Mouse (Mus musculus) MEL (cell line): ENCODE measurements around the gene Pbxip1. TPM values are rescaled to one million over a fixed set of nuclear protein-coding genes. Genes with fewer than 3 reads are reported as not detected.

Source experiments
- DNase-seq: peaks from one replicate; pipeline ENCODE4 v3.0.0; 2011; ENCODE audit warnings: low read depth, low spot score
- H3K27ac ChIP-seq: 2 replicates; pipeline ENCODE4 v1.5.1; 2012; ENCODE audit warnings: low read depth, mild to moderate bottlenecking, control low read depth, low read length, moderate library complexity; ENCODE audit not compliant: control insufficient read depth
- H3K27me3 ChIP-seq, 2 experiments: fragments of 150-350 bp in 1 of 2; sonication (generic) in 1 of 2; 2 replicates each; pipeline ENCODE4 v1.6.1; 2012; ENCODE audit warnings: low read length in 2 of 2, mild to moderate bottlenecking in 2 of 2, improper control_type of control experiment in 1 of 2, moderate library complexity in 1 of 2; ENCODE audit not compliant: insufficient read depth in 2 of 2, control insufficient read depth in 1 of 2
- H3K36me3 ChIP-seq, 2 experiments: 2 replicates each; pipeline ENCODE4 v1.6.1; 2012 to 2014; ENCODE audit warnings: low read length in 2 of 2, improper control_type of control experiment in 1 of 2, inconsistent platforms in 1 of 2, mild to moderate bottlenecking in 1 of 2; ENCODE audit not compliant: insufficient read depth in 2 of 2, control insufficient read depth in 1 of 2
- H3K4me1 ChIP-seq, 2 experiments: fragments of 150-350 bp in 1 of 2; sonication (generic) in 1 of 2; 2 replicates each; pipeline ENCODE4 v1.6.1; 2012; ENCODE audit warnings: low read length in 2 of 2, improper control_type of control experiment in 1 of 2, mild to moderate bottlenecking in 1 of 2; ENCODE audit not compliant: insufficient read depth in 2 of 2, control insufficient read depth in 1 of 2
- H3K4me3 ChIP-seq, 2 experiments: fragments of 150-350 bp in 1 of 2; sonication (generic) in 1 of 2; 2 replicates each; pipeline ENCODE4 v1.5.1; 2012; ENCODE audit warnings: low read depth in 2 of 2, low read length in 2 of 2, mild to moderate bottlenecking in 2 of 2, moderate library complexity in 2 of 2, control low read depth in 1 of 2, improper control_type of control experiment in 1 of 2; ENCODE audit not compliant: control insufficient read depth in 1 of 2, insufficient read depth in 1 of 2
- H3K79me2 ChIP-seq: 2 replicates; pipeline ENCODE4 v1.6.1; 2012; ENCODE audit warnings: mild to moderate bottlenecking, low read length, moderate library complexity; ENCODE audit not compliant: control insufficient read depth, poor library complexity, insufficient read depth
- H3K9ac ChIP-seq: 2 replicates; pipeline ENCODE4 v1.6.1; 2012; ENCODE audit warnings: low read depth, mild to moderate bottlenecking, control low read depth, low read length, moderate library complexity; ENCODE audit not compliant: control insufficient read depth, poor library complexity, severe bottlenecking
- H3K9me3 ChIP-seq: fragments of 150-350 bp; sonication (generic); replicated peaks from 2 replicates; pipeline ENCODE4 v1.6.1; 2012; ENCODE audit warnings: mild to moderate bottlenecking, low read length, improper control_type of control experiment, moderate library complexity; ENCODE audit not compliant: insufficient read depth
- CHD1 ChIP-seq: IDR thresholded peaks from 2 replicates; pipeline ENCODE4 v1.6.1; 2012; ENCODE audit warnings: low read depth, mild to moderate bottlenecking, inconsistent platforms, low read length, improper control_type of control experiment
- CHD2 ChIP-seq: IDR thresholded peaks from 2 replicates; pipeline ENCODE4 v1.6.1; 2011; ENCODE audit warnings: low read length, improper control_type of control experiment
- CTCF ChIP-seq, 3 experiments: IDR thresholded peaks in 2 of 3; conservative IDR thresholded peaks in 1 of 3; 2 replicates each; pipeline ENCODE4 v1.5.1; 2011 to 2012; ENCODE audit warnings: low read length in 3 of 3, low read depth in 2 of 3, mild to moderate bottlenecking in 2 of 3, improper control_type of control experiment in 1 of 3, inconsistent platforms in 1 of 3, mixed read lengths in 1 of 3, moderate library complexity in 1 of 3; ENCODE audit not compliant: control insufficient read depth in 1 of 3, insufficient read depth in 1 of 3, poor library complexity in 1 of 3, severe bottlenecking in 1 of 3
- E2F4 ChIP-seq: IDR thresholded peaks from 2 replicates; pipeline ENCODE4 v1.6.1; 2011; ENCODE audit warnings: low read depth, low read length, improper control_type of control experiment, borderline replicate concordance
- ELF1 ChIP-seq: IDR thresholded peaks from 2 replicates; pipeline ENCODE4 v1.6.1; 2014; ENCODE audit warnings: low read depth, mild to moderate bottlenecking, inconsistent platforms, low read length, improper control_type of control experiment, moderate library complexity
- EP300 ChIP-seq, 2 experiments: IDR thresholded peaks; 2 replicates each; pipeline ENCODE4 v1.6.1; 2011; ENCODE audit warnings: improper control_type of control experiment in 2 of 2, low read length in 2 of 2, low read depth in 1 of 2, mild to moderate bottlenecking in 1 of 2
- ETS1 ChIP-seq: IDR thresholded peaks from 2 replicates; pipeline ENCODE4 v1.6.1; 2012; ENCODE audit warnings: low read depth, mild to moderate bottlenecking, inconsistent platforms, low read length, improper control_type of control experiment, moderate library complexity
- GABPA ChIP-seq: IDR thresholded peaks from 2 replicates; pipeline ENCODE4 v1.6.1; 2012; ENCODE audit warnings: low read depth, mild to moderate bottlenecking, inconsistent platforms, low read length, improper control_type of control experiment, moderate library complexity
- GATA1 ChIP-seq: IDR thresholded peaks from 2 replicates; pipeline ENCODE4 v1.6.1; 2011; ENCODE audit warnings: low read depth, low read length, improper control_type of control experiment
- HCFC1 ChIP-seq: IDR thresholded peaks from 2 replicates; pipeline ENCODE4 v1.6.1; 2012; ENCODE audit warnings: low read depth, mild to moderate bottlenecking, inconsistent platforms, low read length, improper control_type of control experiment, moderate library complexity
- KAT2A ChIP-seq: conservative IDR thresholded peaks from 2 replicates; pipeline ENCODE4 v1.6.1; 2012; ENCODE audit warnings: low read depth, low read length, improper control_type of control experiment, inconsistent platforms
- MAZ ChIP-seq: IDR thresholded peaks from 2 replicates; pipeline ENCODE4 v1.6.1; 2012; ENCODE audit warnings: low read depth, mild to moderate bottlenecking, inconsistent platforms, low read length, improper control_type of control experiment
- MEF2A ChIP-seq: IDR thresholded peaks from 2 replicates; pipeline ENCODE4 v1.6.1; 2014; ENCODE audit warnings: low read depth, mild to moderate bottlenecking, inconsistent platforms, low read length, improper control_type of control experiment; ENCODE audit not compliant: poor library complexity, insufficient replicate concordance, severe bottlenecking; ENCODE audit errors: extremely low read depth
- MXI1 ChIP-seq: IDR thresholded peaks from 2 replicates; pipeline ENCODE4 v1.6.1; 2011; ENCODE audit warnings: mild to moderate bottlenecking, low read depth, low read length, improper control_type of control experiment
- MYB ChIP-seq: IDR thresholded peaks from 2 replicates; pipeline ENCODE4 v1.6.1; 2011; ENCODE audit warnings: mild to moderate bottlenecking, low read depth, low read length, improper control_type of control experiment
- MYC ChIP-seq: IDR thresholded peaks from 2 replicates; pipeline ENCODE4 v1.6.1; 2011; ENCODE audit warnings: low read depth, mild to moderate bottlenecking, low read length, improper control_type of control experiment, moderate library complexity
- NELFE ChIP-seq: IDR thresholded peaks from 2 replicates; pipeline ENCODE4 v1.6.1; 2011; ENCODE audit warnings: low read depth, low read length, improper control_type of control experiment
- NRF1 ChIP-seq: IDR thresholded peaks from 2 replicates; pipeline ENCODE4 v1.6.1; 2014; ENCODE audit warnings: low read depth, mild to moderate bottlenecking, inconsistent platforms, low read length, improper control_type of control experiment, moderate library complexity; ENCODE audit not compliant: poor library complexity, insufficient read depth, severe bottlenecking
- POLR2A ChIP-seq, 2 experiments: IDR thresholded peaks; 2 replicates each; pipeline ENCODE4 v1.6.1; 2011 to 2012; ENCODE audit warnings: low read length in 2 of 2, mild to moderate bottlenecking in 2 of 2, control low read depth in 1 of 2, improper control_type of control experiment in 1 of 2, low read depth in 1 of 2, moderate library complexity in 1 of 2; ENCODE audit not compliant: control insufficient read depth in 1 of 2, insufficient read depth in 1 of 2, poor library complexity in 1 of 2
- POLR2AphosphoS2 ChIP-seq: IDR thresholded peaks from 2 replicates; pipeline ENCODE4 v1.6.1; 2011; ENCODE audit warnings: low read length, improper control_type of control experiment
- RAD21 ChIP-seq: IDR thresholded peaks from 2 replicates; pipeline ENCODE4 v1.6.1; 2011; ENCODE audit warnings: mild to moderate bottlenecking, low read depth, low read length, improper control_type of control experiment
- TCF12 ChIP-seq: IDR thresholded peaks from 2 replicates; pipeline ENCODE4 v1.6.1; 2014; ENCODE audit warnings: low read depth, mild to moderate bottlenecking, inconsistent platforms, low read length, improper control_type of control experiment, moderate library complexity
- USF1 ChIP-seq: IDR thresholded peaks from 2 replicates; pipeline ENCODE4 v1.6.1; 2014; ENCODE audit warnings: low read depth, mild to moderate bottlenecking, inconsistent platforms, low read length, improper control_type of control experiment, moderate library complexity
- USF2 ChIP-seq, 2 experiments: IDR thresholded peaks; 2 replicates each; pipeline ENCODE4 v1.6.1; 2011 to 2012; ENCODE audit warnings: improper control_type of control experiment in 2 of 2, low read length in 2 of 2, borderline replicate concordance in 1 of 2, inconsistent platforms in 1 of 2, low read depth in 1 of 2, mild to moderate bottlenecking in 1 of 2; ENCODE audit not compliant: insufficient read depth in 1 of 2
- ZKSCAN1 ChIP-seq: IDR thresholded peaks from 2 replicates; pipeline ENCODE4 v1.6.1; 2012; ENCODE audit warnings: low read depth, mild to moderate bottlenecking, inconsistent platforms, low read length, improper control_type of control experiment, moderate library complexity
- ZNF384 ChIP-seq: IDR thresholded peaks from 2 replicates; pipeline ENCODE4 v1.6.1; 2012; ENCODE audit warnings: low read depth, mild to moderate bottlenecking, inconsistent platforms, low read length, improper control_type of control experiment
- polyA plus RNA-seq, 2 experiments: library from polyadenylated mRNA; stranded (reverse) in 1 of 2; unstranded in 1 of 2; fragments of >175 nt in 1 of 2; fragments of >200 nt in 1 of 2; gene quantifications; 2 replicates each; pipeline versions ENCODE4 v1.2.1 to v1.2.4; 2012; ENCODE audit warnings: low replicate concordance in 2 of 2, low read depth in 1 of 2; ENCODE audit not compliant: insufficient read length in 2 of 2, insufficient read depth in 1 of 2, missing spikeins in 1 of 2
- total RNA-seq: library from RNA; depleted of rRNA; stranded (reverse); fragments of 300-350 nt; gene quantifications from 2 replicates; pipeline ENCODE4 v1.2.3, GENCODE M21; 2012

Pbxip1 gene
- total and polyA plus RNA-seq, 3 experiments = 4.8 to 10.7 TPM; not detected in 1

DNA sequence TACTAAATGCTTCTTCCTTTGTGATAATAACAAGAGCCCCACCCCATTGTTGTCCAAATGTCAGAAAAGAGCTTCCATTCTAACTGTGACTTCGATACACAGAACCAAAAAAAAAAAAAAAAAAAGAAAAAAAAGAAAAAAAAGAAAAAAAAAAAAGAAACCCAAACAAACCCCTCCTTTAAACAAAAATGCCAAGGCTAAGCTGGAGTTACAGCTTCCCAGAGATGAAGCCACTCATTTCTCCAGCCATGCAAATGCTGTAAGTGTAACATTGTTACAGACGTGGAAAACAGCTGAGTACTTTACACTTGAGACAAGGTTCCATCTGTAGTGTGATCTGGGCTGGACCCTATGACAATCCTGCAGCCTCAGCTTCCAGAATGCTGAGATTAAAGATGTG lies 19.4 kb upstream of the Pbxip1 start (continued):
- TF ChIP-seq POLR2A (IDR thresholded peaks at IDR 0.05; ENCODE audit: control insufficient read depth in 1 of 2, insufficient read depth in 1 of 2, low read depth in 1 of 2, low read length in 2 of 2, poor library complexity in 1 of 2) = no peak

DNA sequence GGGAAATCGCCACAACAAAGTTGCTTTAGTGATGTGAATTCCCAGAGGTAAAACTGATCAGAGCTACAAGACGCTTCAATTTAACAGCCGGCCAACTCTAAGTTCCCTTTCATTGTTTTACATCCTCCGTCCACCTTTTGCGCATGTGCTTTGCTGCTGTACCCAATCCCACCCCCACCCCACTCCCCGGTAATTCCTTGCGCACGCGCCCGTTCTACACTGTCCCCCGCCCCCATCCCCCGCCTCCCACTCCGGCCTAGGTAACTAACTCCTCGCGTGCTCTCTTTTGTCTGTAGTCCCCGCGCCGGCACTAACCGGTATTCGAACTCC lies 18.7 kb upstream of the Pbxip1 start:
- peak; percentile 96 for DNase-seq
- Histone ChIP-seq H3K9ac (peak overlapping the region; percentile 81), H3K4me3 (peak overlapping the region; percentile 75 to 92), H3K9me3 (no peaks in the 10 kb centered on the region), H3K27ac (peak overlapping the region; percentile 87), H3K27me3 (no peaks in the 10 kb centered on the region), H3K36me3 (peaks cover 7 to 40% of the 10 kb centered on the region in 2 experiments), H3K4me1 (peaks cover 18 to 38% of the 10 kb centered on the region in 2 experiments), H3K79me2 (peaks cover 48% of the 10 kb centered on the region)
- no peak for TF ChIP-seq ZNF384
- TF ChIP-seq ELF1 = no peak
- TF ChIP-seq NRF1 = peak; percentile 85
- peak in 1 of 2 experiments; percentile 78; a peak in 2 of 4 replicates for TF ChIP-seq POLR2A (IDR thresholded peaks at IDR 0.05; ENCODE audit: control insufficient read depth in 1 of 2, insufficient read depth in 1 of 2, low read depth in 1 of 2, low read length in 2 of 2, poor library complexity in 1 of 2)
- TF ChIP-seq ZKSCAN1 = no peak
- TF ChIP-seq TCF12 = no peak
- TF ChIP-seq MXI1 = no peak
- TF ChIP-seq CHD1 = no peak
- TF ChIP-seq GABPA = no peak
- TF ChIP-seq EP300 (IDR thresholded peaks at IDR 0.05; ENCODE audit: low read depth in 1 of 2, low read length in 2 of 2) = no peak

DNA sequence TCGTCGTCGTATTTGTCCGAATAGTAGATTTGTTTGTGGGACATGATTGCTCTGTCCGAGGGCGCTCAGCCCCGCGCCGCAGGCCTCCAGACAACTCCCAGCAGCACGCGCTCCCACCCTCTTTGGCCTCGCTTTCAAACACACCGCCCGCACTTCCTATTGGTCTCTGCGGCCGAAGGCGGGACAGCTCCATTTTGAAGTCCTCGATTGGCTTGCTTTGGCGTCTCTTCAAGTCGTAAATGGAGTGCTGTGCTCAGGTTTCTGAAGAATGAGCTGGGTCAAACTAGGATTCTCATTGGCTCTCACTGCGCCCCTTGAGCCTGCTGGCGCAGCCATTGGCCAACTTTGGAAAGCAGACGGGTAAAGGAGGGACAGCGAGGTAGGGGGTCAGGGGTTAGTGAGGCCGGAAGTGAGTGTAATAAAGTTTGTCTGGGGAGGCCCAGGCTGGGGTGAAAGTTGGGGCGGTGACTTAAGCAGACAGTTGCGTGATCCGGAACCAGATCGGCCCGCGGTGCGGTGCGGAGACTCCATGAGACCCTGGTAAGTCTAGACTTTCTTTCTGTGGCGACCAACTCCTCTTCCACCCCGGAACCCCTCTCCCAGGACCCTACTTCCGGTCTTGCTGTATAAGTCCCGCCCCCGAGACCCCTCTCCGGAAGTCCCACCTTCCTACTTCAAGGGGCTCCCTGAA lies 18.2 kb upstream of the Pbxip1 start, which contains the start of the genes Cks1b and Shc1:
Gene Cks1b, minus strand, starts transcription at position 214 of the 691 bp plus-strand sequence.
Gene Shc1, plus strand, starts transcription at position 274 of the 691 bp plus-strand sequence.
- peak within 1 kb of the TSS; percentile 75 to 92 for H3K4me3 ChIP-seq
- H3K9me3 ChIP-seq = no peaks in the 10 kb centered on the region
- H3K27me3 ChIP-seq = no peaks in the 10 kb centered on the region
- H3K27ac ChIP-seq = peak within 1 kb of the TSS; percentile 87
- peak; percentile 100 for DNase-seq
- H3K4me1 ChIP-seq = peaks cover 19 to 41% of the 10 kb centered on the region in 2 experiments
- H3K79me2 ChIP-seq = peaks cover 48% of the 10 kb centered on the region
- peaks cover 7 to 41% of the 10 kb centered on the region in 2 experiments for H3K36me3 ChIP-seq
- H3K9ac ChIP-seq = peak within 1 kb of the TSS; percentile 81
- peak; percentile 90 for TF ChIP-seq MAZ
- peak; percentile 74 for TF ChIP-seq KAT2A
- TF ChIP-seq E2F4 = peak; percentile 81
- peak; percentile 51; the same call in 1 of the 2 replicates for TF ChIP-seq TCF12
- TF ChIP-seq HCFC1 = peak; percentile 84
- TF ChIP-seq ETS1 = peak; percentile 26
- peak; percentile 92 for TF ChIP-seq NELFE
- peak; percentile 97 for TF ChIP-seq POLR2AphosphoS2
- TF ChIP-seq MXI1 = peak; percentile 98
- TF ChIP-seq POLR2A (IDR thresholded peaks at IDR 0.05; ENCODE audit: control insufficient read depth in 1 of 2, insufficient read depth in 1 of 2, low read depth in 1 of 2, low read length in 2 of 2, poor library complexity in 1 of 2) = peak; percentile 11 to 93; a peak in 3 of 4 replicates
- peak; percentile 96 for TF ChIP-seq MYC
- TF ChIP-seq CHD2 = peak; percentile 49; the same call in 1 of the 2 replicates
- TF ChIP-seq USF2 (IDR thresholded peaks at IDR 0.05; ENCODE audit: borderline replicate concordance in 1 of 2, insufficient read depth in 1 of 2, low read depth in 1 of 2, low read length in 2 of 2) = no peak
- peak; percentile 62 for TF ChIP-seq MYB
- TF ChIP-seq MEF2A = no peak
- no peak; the same call in 1 of the 2 replicates for TF ChIP-seq NRF1
- peak; percentile 46; the same call in 1 of the 2 replicates for TF ChIP-seq USF1
- TF ChIP-seq GATA1 = no peak
- TF ChIP-seq ZKSCAN1 = no peak
- no peak for TF ChIP-seq RAD21
- TF ChIP-seq CTCF (IDR thresholded peaks at IDR 0.05 in 2 of 3, conservative IDR thresholded peaks at IDR 0.05 in 1 of 3; ENCODE audit: control insufficient read depth in 1 of 3, insufficient read depth in 1 of 3, low read depth in 2 of 3, low read length in 3 of 3, poor library complexity in 1 of 3, severe bottlenecking in 1 of 3) = 0 out of 6 replicates have a peak, but pooled peaks of 1 of the 3 experiments have one; percentile 7
